Mouse (Mus musculus): Measurements from ENCODE around the gene Tbk1.

Gene Tbk1

GRCm38 (mm10) chr10:121547162-121547561 is 39.4 kb downstream of the Tbk1 start:
- no peak for DNase-seq (ENCODE audit: extremely low read depth, insufficient read length, low spot score)

- DNase-seq (ENCODE audit: extremely low read depth, insufficient read length, low spot score), result no peak
These were observed 43.0 kb downstream of the Tbk1 start for GRCm38 (mm10) chr10:121543577-121543976.

GRCm38 (mm10) chr10:121542156-121542555 is 44.4 kb downstream of the Tbk1 start:
- DNase-seq (ENCODE audit: extremely low read depth, insufficient read length, low spot score), result no peak

- DNase-seq (ENCODE audit: extremely low read depth, insufficient read length, low spot score), result no peak
These were observed 51.6 kb downstream of the Tbk1 start for GRCm38 (mm10) chr10:121534995-121535394.

- no peak for DNase-seq (ENCODE audit: extremely low read depth, insufficient read length, low spot score)
These were observed 53.3 kb downstream of the Tbk1 start for GRCm38 (mm10) chr10:121533137-121533872.

GRCm38 (mm10) chr10:121531541-121531940 is 55.0 kb downstream of the Tbk1 start:
- no peak for DNase-seq (ENCODE audit: extremely low read depth, insufficient read length, low spot score)

- DNase-seq (ENCODE audit: extremely low read depth, insufficient read length, low spot score), result no peak
These were observed 56.1 kb downstream of the Tbk1 start for GRCm38 (mm10) chr10:121530365-121531003.

GRCm38 (mm10) chr10:121529261-121529660 is 57.3 kb downstream of the Tbk1 start:
- no peak for DNase-seq (ENCODE audit: extremely low read depth, insufficient read length, low spot score)

GRCm38 (mm10) chr10:121528470-121528869 is 58.1 kb downstream of the Tbk1 start:
- no peak for DNase-seq (ENCODE audit: extremely low read depth, insufficient read length, low spot score)

- DNase-seq (ENCODE audit: extremely low read depth, insufficient read length, low spot score), result no peak
These were observed 59.5 kb downstream of the Tbk1 start for GRCm38 (mm10) chr10:121527114-121527513.

- DNase-seq (ENCODE audit: extremely low read depth, insufficient read length, low spot score), result no peak
These were observed 65.5 kb downstream of the Tbk1 start for GRCm38 (mm10) chr10:121520923-121521585.

- no peak for DNase-seq (ENCODE audit: extremely low read depth, insufficient read length, low spot score)
These were observed 66.9 kb downstream of the Tbk1 start for GRCm38 (mm10) chr10:121519710-121520109.

GRCm38 (mm10) chr10:121516008-121516600 is 70.5 kb downstream of the Tbk1 start:
- DNase-seq (ENCODE audit: extremely low read depth, insufficient read length, low spot score), result peak; percentile 38

GRCm38 (mm10) chr10:121509751-121510643 is 76.6 kb downstream of the Tbk1 start:
- DNase-seq (ENCODE audit: extremely low read depth, insufficient read length, low spot score), result peak; percentile 23

- DNase-seq (ENCODE audit: extremely low read depth, insufficient read length, low spot score), result no peak
These were observed 78.6 kb downstream of the Tbk1 start for GRCm38 (mm10) chr10:121507755-121508544.

- peak; percentile 20 for DNase-seq (ENCODE audit: extremely low read depth, insufficient read length, low spot score)
These were observed 79.6 kb downstream of the Tbk1 start for GRCm38 (mm10) chr10:121506731-121507583.

- DNase-seq (ENCODE audit: extremely low read depth, insufficient read length, low spot score), result no peak
These were observed 80.7 kb downstream of the Tbk1 start for GRCm38 (mm10) chr10:121505929-121506328.

Data from 3134 (cell line).